Mouse (Mus musculus) common myeloid progenitor, adult 5-6 weeks (primary cell): ENCODE results near the gene Kidins220. TPM values are rescaled to one million over a fixed set of nuclear protein-coding genes. Genes with fewer than 3 reads are reported as not detected.
A peak's percentile ranks its signal among the peaks of the same experiment; 100 is the strongest.

Source experiments
- ATAC-seq: replicated peaks from 2 replicates; pipeline ENCODE4 v1.8.0; 2016; ENCODE audit warnings: low read depth, mild to moderate bottlenecking, moderate TSS enrichment, inconsistent platforms; ENCODE audit not compliant: poor library complexity, severe bottlenecking
- total RNA-seq: library from RNA; stranded (forward); fragments of 200-1000, 187-1606 nt; gene quantifications from 2 replicates; pipeline ENCODE4 v1.2.3, GENCODE M21; 2017

Gene Kidins220
- total RNA-seq, 1 experiment from 2014 or later = 66.0 TPM

- ATAC-seq = peak; percentile 60
Observed at GRCm38 (mm10) chr12:25016995-25017394, 42.3 kb downstream of the Kidins220 start.

- ATAC-seq = no peak
Observed at GRCm38 (mm10) chr12:25021057-25021456, 46.3 kb downstream of the Kidins220 start.

- ATAC-seq = peak; percentile 54; the same call in 1 of the 2 replicates
Observed at GRCm38 (mm10) chr12:25024862-25025545, 50.3 kb downstream of the Kidins220 start.

GRCm38 (mm10) chr12:25026308-25026707, 51.6 kb downstream of the Kidins220 start:
- ATAC-seq = no peak

- ATAC-seq = peak; percentile 89
Observed at GRCm38 (mm10) chr12:25027416-25027815, 52.7 kb downstream of the Kidins220 start.

- ATAC-seq = no peak
Observed at GRCm38 (mm10) chr12:25033662-25034337, 59.1 kb downstream of the Kidins220 start.

- ATAC-seq = no peak
Observed at GRCm38 (mm10) chr12:25034338-25034953, 59.7 kb downstream of the Kidins220 start.

GRCm38 (mm10) chr12:25036024-25036423, 61.3 kb downstream of the Kidins220 start:
- no peak for ATAC-seq

GRCm38 (mm10) chr12:25037222-25037621, 62.5 kb downstream of the Kidins220 start:
- ATAC-seq = no peak

- no peak for ATAC-seq
Observed at GRCm38 (mm10) chr12:25037681-25038472, 63.2 kb downstream of the Kidins220 start.

GRCm38 (mm10) chr12:25044056-25044455, 69.3 kb downstream of the Kidins220 start:
- no peak for ATAC-seq

GRCm38 (mm10) chr12:25044579-25044978, 69.9 kb downstream of the Kidins220 start:
- no peak for ATAC-seq

- no peak for ATAC-seq
Observed at GRCm38 (mm10) chr12:25049253-25049652, 74.5 kb downstream of the Kidins220 start.

- peak; percentile 97 for ATAC-seq
Observed at GRCm38 (mm10) chr12:25054511-25054910, 79.8 kb downstream of the Kidins220 start.

- ATAC-seq = peak; percentile 22; the same call in 1 of the 2 replicates
Observed at GRCm38 (mm10) chr12:25054963-25055362, 80.2 kb downstream of the Kidins220 start.

GRCm38 (mm10) chr12:25059487-25060200, 84.9 kb downstream of the Kidins220 start:
- ATAC-seq = no peak

GRCm38 (mm10) chr12:25060901-25061300, 86.2 kb downstream of the Kidins220 start:
- no peak for ATAC-seq

GRCm38 (mm10) chr12:25062264-25062663, 87.5 kb downstream of the Kidins220 start:
- peak; percentile 52; the same call in 1 of the 2 replicates for ATAC-seq

GRCm38 (mm10) chr12:25073374-25073773, 98.6 kb downstream of the Kidins220 start:
- ATAC-seq = no peak

GRCm38 (mm10) chr12:25074344-25074743, 99.6 kb downstream of the Kidins220 start:
- ATAC-seq = no peak
